Mouse (Mus musculus) spleen, embryonic (tissue): ENCODE measurements at regions not wholly inside any gene's neighbourhood (a gene's known extent, or its start where the extent isn't known, plus 50 kb on each side); places are given as distances from the start of the nearest gene placed in this dataset.

Experiments
- CTCF ChIA-PET: fragments of 350-600 bp; sonication (Branson Sonifier 250); formaldehyde crosslinking; loops from one replicate; lab custom pipeline; 2022; lab: Charles Lee

DNA sequence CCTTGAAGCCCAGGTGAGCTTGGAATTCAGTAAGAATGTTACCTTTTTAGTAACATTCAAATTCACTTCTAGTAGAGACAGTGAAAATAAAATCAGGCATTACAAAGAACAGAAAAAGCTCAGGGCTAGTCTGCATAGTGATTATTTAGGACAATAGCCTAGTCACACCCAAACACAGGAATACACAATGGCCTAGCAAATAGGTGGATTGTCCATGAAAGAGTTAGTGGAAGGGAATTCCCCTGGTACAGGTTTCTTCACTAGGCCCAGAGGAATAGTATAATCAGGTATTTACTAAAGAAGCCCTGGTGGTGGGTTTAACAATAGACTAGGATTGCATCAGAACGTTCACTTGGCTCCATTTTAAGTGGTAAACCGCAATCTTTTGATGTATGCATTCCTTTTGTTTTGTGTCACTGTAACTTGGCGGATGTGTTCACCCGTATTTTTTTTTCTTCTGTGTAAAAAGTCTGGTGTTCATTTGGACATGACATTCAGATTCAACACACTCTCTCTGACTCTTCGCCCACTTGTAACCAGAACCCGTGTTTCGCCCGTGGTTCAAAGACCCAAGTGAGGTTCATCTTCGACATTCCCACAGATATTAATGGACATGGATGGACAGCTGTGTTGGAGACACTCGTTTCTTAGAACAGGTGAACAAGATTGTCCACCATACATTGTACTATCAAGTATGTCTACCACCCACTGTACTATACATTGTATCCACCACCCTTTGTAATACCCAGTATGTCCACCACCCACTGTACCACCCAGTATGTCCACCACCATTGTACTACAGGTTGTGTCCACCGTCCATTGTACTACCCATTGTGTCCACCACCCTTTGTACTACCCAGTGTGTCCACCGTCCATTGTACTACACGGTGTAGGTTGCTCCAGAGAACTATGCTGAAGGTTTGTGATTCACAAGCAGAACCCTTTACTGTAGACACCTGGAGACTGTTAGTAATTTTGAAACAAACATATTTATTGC is 146.9 kb upstream of the Negr1 start:
- CTCF ChIA-PET, result no interaction called here

DNA sequence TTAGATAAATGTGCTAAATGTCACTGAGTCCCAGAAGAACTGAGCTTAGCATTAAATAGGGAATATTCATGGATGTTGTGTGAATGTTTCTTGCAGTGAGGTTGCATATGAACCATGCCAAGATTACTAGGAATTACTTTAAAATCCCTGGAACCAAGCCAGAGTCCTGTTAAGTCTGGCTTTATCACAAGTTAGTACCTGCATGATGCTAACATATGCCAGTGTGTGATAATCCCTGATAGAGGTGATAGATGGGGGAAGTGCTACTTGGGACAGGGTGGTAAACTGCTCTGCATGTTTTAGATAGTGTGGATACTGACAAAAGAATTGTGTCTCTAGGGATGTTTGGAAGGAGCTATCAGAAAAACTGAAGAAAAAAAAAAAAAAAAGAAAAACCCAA is 143.5 kb upstream of the Negr1 start:
- CTCF ChIA-PET, result no interaction called here

DNA sequence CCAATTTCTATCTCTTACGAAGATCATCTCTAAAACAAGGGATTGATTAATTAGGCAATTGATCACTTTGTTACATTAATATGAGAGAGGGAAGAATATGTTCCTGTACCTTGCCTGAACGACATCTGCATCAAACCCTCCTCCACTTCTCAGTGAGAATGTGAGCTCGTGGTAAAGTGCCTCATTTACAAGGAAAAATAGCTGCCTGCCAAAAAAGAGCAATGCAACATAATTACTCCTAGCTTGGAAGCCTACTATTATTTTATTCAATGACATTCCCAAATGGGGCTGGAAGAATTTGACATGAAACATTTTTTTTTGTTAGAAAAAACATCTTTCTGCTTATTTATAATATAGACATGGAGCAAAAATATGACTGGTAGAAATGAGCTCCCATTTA is 138.5 kb upstream of the Negr1 start:
- CTCF ChIA-PET, result no interaction called here

DNA sequence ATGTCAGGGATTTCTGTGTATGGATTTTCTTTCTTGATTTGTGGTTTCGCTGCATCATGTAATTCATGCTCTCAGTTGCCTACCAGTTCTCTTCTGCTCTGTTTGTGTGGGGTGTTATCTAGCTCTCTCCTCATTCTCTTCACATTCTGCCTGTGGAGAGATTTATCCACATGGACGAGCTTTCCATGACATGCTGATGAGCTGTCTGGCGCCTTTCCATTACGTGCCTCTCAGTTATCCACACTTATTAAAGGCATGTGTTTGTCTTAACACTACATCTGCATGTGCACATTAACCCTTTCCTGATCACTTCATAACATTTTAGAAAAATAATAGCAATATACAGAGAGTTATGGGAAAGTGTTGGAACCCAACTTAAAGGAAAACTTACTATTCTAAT is 106.6 kb upstream of the Negr1 start:
- CTCF ChIA-PET, result no interaction called here

DNA sequence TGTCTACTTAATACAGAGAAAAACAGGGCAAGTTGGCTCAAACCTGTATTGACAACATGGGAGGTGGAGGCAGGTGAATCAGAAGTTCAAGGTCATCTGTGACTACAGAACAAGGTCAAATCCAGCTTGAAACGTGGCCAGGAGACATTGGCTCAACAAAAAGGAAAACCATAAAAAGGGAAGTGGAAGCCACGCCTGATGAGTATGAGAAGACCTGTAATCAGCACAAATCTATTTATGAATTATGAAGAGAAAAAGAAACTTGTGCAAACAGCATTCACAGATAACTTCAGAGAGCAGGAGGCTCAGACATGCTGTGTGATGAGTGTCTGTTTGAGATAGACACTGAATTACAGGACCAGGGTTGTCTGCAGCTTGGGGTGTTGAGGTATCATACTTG is 98.3 kb upstream of the Negr1 start:
- CTCF ChIA-PET, result no interaction called here

DNA sequence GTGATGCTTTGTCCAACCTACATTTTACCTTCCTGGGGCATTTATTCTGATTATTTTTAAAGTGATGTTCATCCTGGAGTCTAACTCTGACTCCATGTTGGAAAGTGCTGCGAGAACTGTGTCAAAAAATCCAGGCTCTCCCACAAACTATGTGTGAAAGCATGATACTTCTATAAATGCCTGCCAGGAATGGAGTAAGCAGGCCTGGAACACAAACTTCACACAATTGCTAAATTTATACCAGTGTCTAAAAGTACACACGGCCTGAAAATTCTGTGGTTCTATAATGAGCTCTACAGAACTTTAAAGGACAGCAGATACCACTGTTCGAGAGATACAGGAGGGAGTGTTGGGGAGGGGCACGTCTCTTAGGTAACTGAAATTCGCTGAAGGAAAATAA is 96.0 kb upstream of the Negr1 start:
- CTCF ChIA-PET, result no interaction called here

DNA sequence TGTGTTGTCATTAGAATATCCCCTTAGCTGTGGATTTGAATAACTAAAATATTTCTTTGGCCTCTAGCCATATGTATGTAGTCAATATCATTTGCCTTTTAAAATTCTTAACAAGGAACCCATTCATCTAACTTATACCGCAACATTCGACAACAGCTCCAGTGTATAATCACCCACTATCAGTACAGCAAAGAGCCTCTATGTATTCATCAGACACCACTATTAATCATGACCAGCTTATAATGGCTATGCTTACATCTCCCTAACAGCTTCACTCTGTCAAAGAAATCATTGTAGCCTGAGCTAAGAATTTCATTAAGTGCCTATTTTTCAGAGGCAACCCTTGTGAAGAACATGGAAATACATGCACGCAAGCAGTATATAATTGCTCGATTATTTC is 88.9 kb upstream of the Negr1 start:
- CTCF ChIA-PET, result no interaction called here
